Mouse (Mus musculus) hindbrain, embryonic 15.5 days (tissue): ENCODE data around the gene Hist1h2an. TPM values are rescaled to one million over a fixed set of nuclear protein-coding genes. Genes with fewer than 3 reads are reported as not detected.
"Not testable (repeated sequence)": the region's sequence is repeated elsewhere in the genome, so short reads cannot be mapped to it uniquely, and the experiment has no call there.

ENCODE experiments used
- ATAC-seq: fragments of 200-750 bp; cut with Nextera tagmentation; 2 replicates; pipeline ENCODE4 v1.8.0; 2017; ENCODE audit warnings: low read depth, moderate number of reproducible peaks, moderate TSS enrichment; ENCODE audit not compliant: low FRiP score
- H3K27ac ChIP-seq: fragments of 300-500 bp; sonication (generic); replicated peaks from 2 replicates; pipeline ENCODE4 v1.5.1; 2015; ENCODE audit warnings: mild to moderate bottlenecking, inconsistent platforms
- H3K27me3 ChIP-seq: fragments of 300-500 bp; sonication (generic); 2 replicates; pipeline ENCODE4 v1.6.1; 2015; ENCODE audit warnings: control low read depth, inconsistent platforms
- H3K36me3 ChIP-seq: fragments of 300-500 bp; sonication (generic); 2 replicates; pipeline ENCODE4 v1.6.1; 2015; ENCODE audit warnings: control low read depth, inconsistent platforms
- H3K4me1 ChIP-seq: fragments of 300-500 bp; sonication (generic); replicated peaks from 2 replicates; pipeline ENCODE4 v1.6.1; 2015; ENCODE audit warnings: control low read depth, inconsistent platforms
- H3K4me2 ChIP-seq: fragments of 300-500 bp; sonication (generic); 2 replicates; pipeline ENCODE4 v1.6.1; 2015; ENCODE audit warnings: moderate library complexity, mild to moderate bottlenecking, inconsistent platforms
- H3K4me3 ChIP-seq: fragments of 300-500 bp; sonication (generic); 2 replicates; pipeline ENCODE4 v1.5.1; 2015; ENCODE audit warnings: mild to moderate bottlenecking, inconsistent platforms
- H3K9ac ChIP-seq: fragments of 300-500 bp; sonication (generic); 2 replicates; pipeline ENCODE4 v1.6.1; 2015; ENCODE audit warnings: inconsistent platforms
- H3K9me3 ChIP-seq: fragments of 300-500 bp; sonication (generic); 2 replicates; pipeline ENCODE4 v1.6.1; 2016; ENCODE audit warnings: control low read depth, inconsistent platforms
- WGBS: fragments of 180-500 bp; shearing (Covaris S2); methylation state at CpG from one replicate; pipeline ENCODE4 v1.1.7; 2015; 5-methylcytosine and 5-hydroxymethylcytosine counted together
- microRNA-seq: library from miRNA; unstranded; fragments of <30 nt; microRNA quantifications from one replicate; pipeline ENCODE4, GENCODE M21; 2016
- polyA plus RNA-seq: library from polyadenylated mRNA; unstranded; fragments of >200 nt; fragmentation: Nextera tagmentation; extraction: Ambion mirVana; gene quantifications from 2 replicates; pipeline ENCODE4 v1.2.1, GENCODE M21; 2015

The Hist1h2an gene
- polyA plus RNA-seq, 1 experiment from 2014 or later: 1.5 TPM

GRCm38 (mm10) chr13:21750159-21751017 is 36.6 kb downstream of the Hist1h2an start, which contains the start of gene Hist1h4k:
TSS of gene Hist1h4k (minus strand) at chr13:21750505.
- H3K27me3 ChIP-seq: not testable (repeated sequence)
- peak within 1 kb of the TSS; percentile 48 for H3K4me3 ChIP-seq

GRCm38 (mm10) chr13:21749387-21750158 is 37.4 kb downstream of the Hist1h2an start:
- peak overlapping the region; percentile 89 for H3K27ac ChIP-seq
- peak overlapping the region; percentile 53 for H3K9ac ChIP-seq
- no peaks in the 10 kb centered on the region for H3K9me3 ChIP-seq
- peak overlapping the region; percentile 48 for H3K4me3 ChIP-seq
- peaks cover 27% of the 10 kb centered on the region for H3K4me1 ChIP-seq
- no peaks in the 10 kb centered on the region for H3K27me3 ChIP-seq
- ATAC-seq: no peak
- H3K4me2 ChIP-seq: peak overlapping the region; percentile 73
- WGBS: 7% methylated on average over 5 of the region's 5 CpGs
- no peaks in the 10 kb centered on the region for H3K36me3 ChIP-seq

More at GRCm38 (mm10) chr13:21750159-21751017, 36.6 kb downstream of the Hist1h2an start, which contains the start of gene Hist1h4k:
- Histone ChIP-seq H3K4me1 (peaks cover 31% of the 10 kb centered on the region), H3K27ac (peak within 1 kb of the TSS; percentile 89), H3K9ac (peak within 1 kb of the TSS; percentile 53), H3K4me2 (peak within 1 kb of the TSS; percentile 73)
- H3K9me3 ChIP-seq, H3K36me3 ChIP-seq: not testable (repeated sequence)
- under 1% methylated on average over 47 of the region's 56 CpGs for WGBS
- ATAC-seq: peak; percentile 91

- peaks cover 12% of the 10 kb centered on the region for H3K4me1 ChIP-seq
- WGBS: 97% methylated on average over 1 of the region's 1 CpGs
- H3K4me3 ChIP-seq: no peak overlapping the region
- no peaks in the 10 kb centered on the region for H3K36me3 ChIP-seq
- no peaks in the 10 kb centered on the region for H3K9me3 ChIP-seq
- no peak for ATAC-seq
- no peak overlapping the region for H3K9ac ChIP-seq
- H3K4me2 ChIP-seq: no peak overlapping the region
- H3K27me3 ChIP-seq: no peaks in the 10 kb centered on the region
- H3K27ac ChIP-seq: no peak overlapping the region
Observed at GRCm38 (mm10) chr13:21745006-21745405, 42.0 kb downstream of the Hist1h2an start.

Small RNA genes within 50 kb of the gene (microRNA-seq; reads per million reads assigned to microRNA genes)
- gene Gm19658 (not detected), gene Gm44346 (not detected), gene Gm44454 (not detected), gene Gm44466 (not detected)

Other genes starting within 250 kb of the Hist1h2an start
- 0.06 and 0.25 TPM in 2 replicates for gene Olfr1366, start 244.4 kb downstream of the Hist1h2an start, polyA plus RNA-seq
- gene Olfr1535, start 227.3 kb downstream of the Hist1h2an start, polyA plus RNA-seq: 0.04 and 0.08 TPM in 2 replicates
- not detected in 2 replicates for gene Olfr1364, start 205.5 kb downstream of the Hist1h2an start, polyA plus RNA-seq
- gene Olfr1362, start 173.2 kb downstream of the Hist1h2an start, polyA plus RNA-seq: not detected in 2 replicates
- gene Olfr11, start 144.7 kb downstream of the Hist1h2an start, polyA plus RNA-seq: 0.04 TPM in 1 of 2 replicates, not detected in the other
- not detected in 2 replicates for gene Olfr1361, start 123.8 kb downstream of the Hist1h2an start, polyA plus RNA-seq
- not detected in 2 replicates for gene Olfr1360, start 109.8 kb downstream of the Hist1h2an start, polyA plus RNA-seq
- gene Olfr1359, start 89.1 kb downstream of the Hist1h2an start, polyA plus RNA-seq: not detected in 2 replicates
- not detected in 2 replicates for gene Hist1h2bl, start 71.1 kb downstream of the Hist1h2an start, polyA plus RNA-seq
- gene Hist1h2ai, start 70.8 kb downstream of the Hist1h2an start, polyA plus RNA-seq: 6.2 and 7.8 TPM in 2 replicates
- 2.5 and 3.5 TPM in 2 replicates for gene Hist1h3h, start 69.6 kb downstream of the Hist1h2an start, polyA plus RNA-seq
- 0.51 and 1.7 TPM in 2 replicates for gene Hist1h2bm, start 65.2 kb downstream of the Hist1h2an start, polyA plus RNA-seq
- gene Hist1h4j, start 52.2 kb downstream of the Hist1h2an start, polyA plus RNA-seq: 0.77 TPM in 1 of 2 replicates, not detected in the other
- 1.5 and 2.3 TPM in 2 replicates for gene Hist1h4k, start 36.7 kb downstream of the Hist1h2an start, polyA plus RNA-seq
- gene Hist1h2ak, start 33.4 kb downstream of the Hist1h2an start, polyA plus RNA-seq: 5.3 and 7.9 TPM in 2 replicates
- gene Hist1h2bn, start 33.1 kb downstream of the Hist1h2an start, polyA plus RNA-seq: 1.1 TPM in 1 of 2 replicates, not detected in the other
- 3.5 and 7.4 TPM in 2 replicates for gene Hist1h1b, start 6.6 kb downstream of the Hist1h2an start, polyA plus RNA-seq
- gene Hist1h3i, start 3.8 kb downstream of the Hist1h2an start, polyA plus RNA-seq: 28.0 and 43.0 TPM in 2 replicates
- gene Hist1h2bp, start 243 bp upstream of the Hist1h2an start, polyA plus RNA-seq: 0.44 and 0.58 TPM in 2 replicates
- gene Hist1h2bq, start 23.0 kb upstream of the Hist1h2an start, polyA plus RNA-seq: 4.9 and 7.3 TPM in 2 replicates
- not detected in 2 replicates for gene Hist1h2ao, start 23.2 kb upstream of the Hist1h2an start, polyA plus RNA-seq
- not detected in 2 replicates for gene Hist1h4m, start 24.5 kb upstream of the Hist1h2an start, polyA plus RNA-seq
- gene Hist1h4n, start 45.0 kb upstream of the Hist1h2an start, polyA plus RNA-seq: 4.9 and 7.7 TPM in 2 replicates
- gene Hist1h2ap, start 46.3 kb upstream of the Hist1h2an start, polyA plus RNA-seq: 669 and 801 TPM in 2 replicates
- gene Hist1h2br, start 46.5 kb upstream of the Hist1h2an start, polyA plus RNA-seq: 4.7 and 7.1 TPM in 2 replicates
- 11.7 and 12.3 TPM in 2 replicates for gene Zfp184, start 157.9 kb upstream of the Hist1h2an start, polyA plus RNA-seq
- 0.08 TPM in 1 of 2 replicates, not detected in the other for gene Pom121l2, start 194.0 kb upstream of the Hist1h2an start, polyA plus RNA-seq
- 0.14 TPM in 1 of 2 replicates, not detected in the other for gene Prss16, start 222.5 kb upstream of the Hist1h2an start, polyA plus RNA-seq
- 1.7 and 2.2 TPM in 2 replicates for gene Hist1h2ah, start 248.3 kb upstream of the Hist1h2an start, polyA plus RNA-seq
- gene Hist1h2bk, start 248.7 kb upstream of the Hist1h2an start, polyA plus RNA-seq: 1.2 and 1.5 TPM in 2 replicates